Mouse (Mus musculus) liver, adult (tissue): ENCODE data around the gene Ing1.

Experiments used
- GATA4 ChIP-seq: IDR thresholded peaks from 2 replicates; pipeline ENCODE4 v1.6.1; 2014; ENCODE audit warnings: mild to moderate bottlenecking, low read length; ENCODE audit not compliant: insufficient replicate concordance

Gene Ing1

DNA sequence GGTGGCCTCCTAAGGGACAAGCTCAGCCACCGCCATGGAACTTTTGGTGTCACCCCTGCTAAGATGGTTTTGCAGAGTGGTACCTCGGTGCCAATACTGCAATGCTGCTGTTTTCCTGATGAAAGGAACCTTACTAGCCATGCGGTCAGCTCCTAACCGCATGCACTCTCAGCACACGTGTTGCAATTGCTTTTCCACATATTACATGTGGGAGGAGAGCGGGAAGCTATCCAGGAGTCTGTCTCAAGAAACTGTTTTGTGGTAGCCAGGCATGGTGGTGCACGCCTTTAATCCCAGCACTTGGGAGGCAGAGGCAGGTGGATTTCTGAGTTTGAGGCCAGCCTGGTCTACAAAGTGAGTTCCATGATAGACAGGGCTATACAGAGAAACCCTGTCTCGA lies 15.2 kb upstream of the Ing1 start:
- TF ChIP-seq GATA4, result no peak

- TF ChIP-seq GATA4, result no peak
Measured at GRCm38 (mm10) chr8:11542031-11542430, 13.3 kb upstream of the Ing1 start.

- no peak for TF ChIP-seq GATA4
Measured at GRCm38 (mm10) chr8:11542866-11543265, 12.5 kb upstream of the Ing1 start.

DNA sequence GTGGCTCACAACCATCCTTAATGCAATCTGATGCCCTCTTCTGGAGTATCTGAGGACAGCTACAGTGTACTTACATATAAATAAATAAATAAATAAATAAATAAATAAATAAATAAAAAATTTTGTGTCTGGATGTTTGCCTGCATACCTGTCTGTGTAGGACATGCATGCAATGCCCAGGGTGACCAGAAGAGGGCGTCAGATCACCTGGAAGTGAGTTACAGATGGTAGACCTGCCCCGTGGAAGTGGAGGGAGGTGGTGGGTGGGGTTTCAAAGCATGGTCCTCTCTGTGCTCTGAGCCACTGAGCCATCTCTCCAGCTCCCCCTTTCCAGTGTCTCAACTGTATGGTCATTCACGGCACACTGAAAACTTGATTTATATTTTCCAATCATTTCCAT lies 11.0 kb upstream of the Ing1 start:
- no peak for TF ChIP-seq GATA4

- no peak for TF ChIP-seq GATA4
Measured at GRCm38 (mm10) chr8:11547063-11547462, 8.3 kb upstream of the Ing1 start.

- no peak for TF ChIP-seq GATA4
Measured at GRCm38 (mm10) chr8:11549706-11550105, 5.7 kb upstream of the Ing1 start.

GRCm38 (mm10) chr8:11550281-11550948 lies 5.0 kb upstream of the Ing1 start, which contains the start of gene Cars2:
Cars2 (minus strand) TSS chr8:11550783.
- peak; percentile 48; the same call in 1 of the 2 replicates for TF ChIP-seq GATA4

DNA sequence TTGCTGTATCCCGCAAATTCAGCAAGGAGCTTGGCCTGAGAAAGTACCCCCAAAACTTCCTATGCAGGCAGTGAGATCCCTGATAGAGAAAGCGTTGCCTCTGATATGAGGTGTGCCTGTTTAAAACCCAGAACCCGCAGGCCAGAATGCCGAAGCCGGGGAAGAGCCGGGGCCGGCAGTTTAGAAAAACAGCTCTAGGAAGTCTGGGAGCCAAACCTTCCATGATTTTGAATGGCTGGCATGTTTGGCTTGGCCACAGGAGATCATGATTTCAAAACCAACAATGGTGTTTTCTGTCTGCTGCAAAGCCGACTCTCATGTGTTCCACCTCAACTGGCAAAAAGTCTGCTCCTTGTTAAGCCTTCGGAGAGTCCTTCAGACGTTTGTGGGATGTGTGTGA lies 3.0 kb upstream of the Ing1 start:
- TF ChIP-seq GATA4, result no peak

- TF ChIP-seq GATA4, result peak; percentile 30; the same call in 1 of the 2 replicates
Measured at GRCm38 (mm10) chr8:11555720-11556591, 585 bp downstream of the Ing1 start.

GRCm38 (mm10) chr8:11556691-11557423 lies 1.5 kb downstream of the Ing1 start:
- TF ChIP-seq GATA4, result no peak

DNA sequence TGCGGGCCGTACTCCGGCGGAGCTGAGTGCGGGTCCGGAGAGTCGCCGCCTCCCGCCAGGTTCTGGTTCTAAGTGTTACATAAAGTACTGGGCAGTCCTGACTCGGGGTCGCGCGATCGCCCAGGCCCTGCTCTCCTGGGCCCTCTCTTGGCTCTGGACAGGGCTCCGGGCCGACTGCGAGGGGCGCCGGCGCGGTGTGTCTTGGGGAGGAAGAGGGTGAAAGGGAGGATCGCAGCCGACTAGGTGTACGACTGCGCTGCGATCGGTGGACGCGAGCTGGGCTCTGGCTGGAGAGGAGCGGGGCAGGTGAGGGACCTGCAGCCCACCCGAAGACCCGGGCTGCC lies 2.0 kb downstream of the Ing1 start:
- no peak for TF ChIP-seq GATA4

GRCm38 (mm10) chr8:11557768-11558629 lies 2.6 kb downstream of the Ing1 start:
- peak; percentile 93 for TF ChIP-seq GATA4

GRCm38 (mm10) chr8:11559511-11559910 lies 4.1 kb downstream of the Ing1 start:
- TF ChIP-seq GATA4, result no peak

- TF ChIP-seq GATA4, result no peak
Measured at GRCm38 (mm10) chr8:11560220-11560619, 4.8 kb downstream of the Ing1 start.

- TF ChIP-seq GATA4, result no peak
Measured at GRCm38 (mm10) chr8:11564236-11564635, 8.9 kb downstream of the Ing1 start.

GRCm38 (mm10) chr8:11564721-11565120 lies 9.3 kb downstream of the Ing1 start:
- no peak for TF ChIP-seq GATA4
